Mouse (Mus musculus): Measurements from ENCODE around the gene Mcf2l.

DNA sequence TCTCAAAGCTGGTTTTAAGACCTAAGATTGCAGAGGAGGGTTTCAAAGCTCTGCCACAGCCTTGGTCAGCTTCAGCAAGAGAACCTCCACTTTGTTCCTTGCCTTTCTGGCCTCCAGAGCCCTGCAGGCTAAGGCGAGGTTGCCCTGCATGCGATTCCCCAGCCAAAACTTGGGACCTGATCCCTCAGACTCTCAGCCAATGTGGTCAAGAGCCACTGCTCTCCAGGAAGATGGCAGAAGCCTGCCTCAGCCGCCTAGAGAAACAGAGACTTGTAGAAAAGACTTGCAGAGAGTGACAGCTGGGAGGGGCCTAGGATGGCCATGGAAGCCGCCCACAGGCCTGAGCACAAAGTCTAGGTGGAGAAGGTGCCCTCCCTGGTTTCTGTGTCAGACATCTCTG lies 1.4 kb downstream of the Mcf2l start:
- TF ChIP-seq CTCF (IDR thresholded peaks at IDR 0.05; ENCODE audit: low read depth, low read length) (no peak), GATA2 (IDR thresholded peaks at IDR 0.05; ENCODE audit: borderline replicate concordance, low read depth, low read length) (no peak), TAL1 (conservative IDR thresholded peaks at IDR 0.05; ENCODE audit: low read depth, low read length) (no peak), GATA1 (IDR thresholded peaks at IDR 0.05; ENCODE audit: borderline replicate concordance, low read length) (no peak)

Data from G1E (cell line).